Mouse (Mus musculus) midbrain, postnatal 0 days (tissue): ENCODE results near the gene Ttc9c. TPM values are rescaled to one million over a fixed set of nuclear protein-coding genes. Genes with fewer than 3 reads are reported as not detected.
A peak's percentile ranks its signal among the peaks of the same experiment; 100 is the strongest.

ENCODE experiments used
- ATAC-seq: fragments of 200-750 bp; cut with Nextera tagmentation; 2 replicates; pipeline ENCODE4 v1.8.0; 2017; ENCODE audit warnings: moderate number of reproducible peaks, mild to moderate bottlenecking, moderate TSS enrichment, moderate library complexity; ENCODE audit not compliant: low FRiP score
- DNase-seq: peaks from one replicate; pipeline ENCODE4 v3.0.0-alpha.2; 2015; ENCODE audit warnings: low spot score
- H3K27ac ChIP-seq: fragments of 300-500 bp; sonication (generic); 2 replicates; pipeline ENCODE4 v1.5.1; 2014; ENCODE audit warnings: low read depth, mild to moderate bottlenecking, low read length, mixed read lengths
- H3K27me3 ChIP-seq: fragments of 300-500 bp; sonication (generic); 2 replicates; pipeline ENCODE4 v1.6.1; 2014; ENCODE audit warnings: low read length, control low read depth, mixed read lengths; ENCODE audit not compliant: insufficient read depth
- H3K36me3 ChIP-seq: fragments of 300-500 bp; sonication (generic); 2 replicates; pipeline ENCODE4 v1.6.1; 2014; ENCODE audit warnings: low read length, control low read depth, mixed read lengths; ENCODE audit not compliant: insufficient read depth
- H3K4me1 ChIP-seq: fragments of 300-500 bp; sonication (generic); 2 replicates; pipeline ENCODE4 v1.6.1; 2014; ENCODE audit warnings: mild to moderate bottlenecking, control low read depth, antibody characterized with exemption, low read length, mixed read lengths; ENCODE audit not compliant: insufficient read depth
- H3K4me2 ChIP-seq: fragments of 300-500 bp; sonication (generic); 2 replicates; pipeline ENCODE4 v1.6.1; 2014; ENCODE audit warnings: low read depth, mild to moderate bottlenecking, low read length, mixed read lengths; ENCODE audit not compliant: poor library complexity, severe bottlenecking
- H3K4me3 ChIP-seq: fragments of 300-500 bp; sonication (generic); 2 replicates; pipeline ENCODE4 v1.5.1; 2014; ENCODE audit warnings: low read depth, mild to moderate bottlenecking, low read length, moderate library complexity
- H3K9ac ChIP-seq: fragments of 300-500 bp; sonication (generic); replicated peaks from 2 replicates; pipeline ENCODE4 v1.6.1; 2014; ENCODE audit warnings: mild to moderate bottlenecking, low read length, moderate library complexity, mixed read lengths; ENCODE audit not compliant: poor library complexity, severe bottlenecking
- H3K9me3 ChIP-seq: fragments of 300-500 bp; sonication (generic); 2 replicates; pipeline ENCODE4 v1.6.1; 2016; ENCODE audit warnings: low read length, control low read depth
- CTCF ChIP-seq: IDR thresholded peaks from 2 replicates; pipeline ENCODE4 v1.5.1; 2016; ENCODE audit warnings: antibody characterized with exemption, mild to moderate bottlenecking
- WGBS: fragments of 180-500 bp; shearing (Covaris S2); extraction: QIAGEN DNeasy Blood & Tissue Kit; methylation state at CpG from one replicate; pipeline ENCODE4 v1.1.7; 2014; 5-methylcytosine and 5-hydroxymethylcytosine counted together
- polyA plus RNA-seq: library from polyadenylated mRNA; unstranded; fragments of >200 nt; fragmentation: Nextera tagmentation; extraction: Ambion mirVana; gene quantifications from 2 replicates; pipeline ENCODE4 v1.2.1, GENCODE M21; 2015
- total RNA-seq: library from RNA; depleted of rRNA; stranded (reverse); fragments of >200 nt; gene quantifications from 2 replicates; pipeline ENCODE4 v1.2.3, GENCODE M21; 2014

Gene Ttc9c
- total and polyA plus RNA-seq, 2 experiments from 2014 or later: 45.3 to 63.0 TPM

GRCm38 (mm10) chr19:8851639-8852038 is 32.5 kb upstream of the Ttc9c start:
- 50% methylated on average over 7 of the region's 7 CpGs for WGBS
- no peak overlapping the region for H3K27ac ChIP-seq
- H3K4me1 ChIP-seq: no peaks in the 10 kb centered on the region
- no peak for TF ChIP-seq CTCF
- no peaks in the 10 kb centered on the region for H3K27me3 ChIP-seq
- H3K9ac ChIP-seq: no peak overlapping the region
- no peak for DNase-seq
- H3K4me2 ChIP-seq: no peak overlapping the region
- H3K36me3 ChIP-seq: peaks cover 20% of the 10 kb centered on the region
- no peak for ATAC-seq
- H3K4me3 ChIP-seq: no peak overlapping the region
- no peaks in the 10 kb centered on the region for H3K9me3 ChIP-seq

GRCm38 (mm10) chr19:8850402-8850901 is 31.3 kb upstream of the Ttc9c start, which contains the start of gene Lrrn4cl:
Gene Lrrn4cl (plus strand): TSS chr19:8850768.
- Histone ChIP-seq H3K36me3 (peaks cover 31% of the 10 kb centered on the region), H3K4me3 (no peak within 1 kb of the TSS), H3K4me1 (no peaks in the 10 kb centered on the region), H3K9ac (no peak within 1 kb of the TSS), H3K9me3 (no peaks in the 10 kb centered on the region), H3K4me2 (no peak within 1 kb of the TSS), H3K27me3 (no peaks in the 10 kb centered on the region), H3K27ac (no peak within 1 kb of the TSS)
- ATAC-seq (peak; percentile 53; the same call in 1 of the 2 replicates), DNase-seq (peak; percentile 64)
- 34% methylated on average over 7 of the region's 7 CpGs for WGBS
- peak; percentile 8; the same call in 1 of the 2 replicates for TF ChIP-seq CTCF

- no peaks in the 10 kb centered on the region for H3K4me1 ChIP-seq
- H3K9me3 ChIP-seq: no peaks in the 10 kb centered on the region
- ATAC-seq (no peak), DNase-seq (no peak)
- H3K27me3 ChIP-seq: no peaks in the 10 kb centered on the region
- H3K36me3 ChIP-seq: peaks cover 32% of the 10 kb centered on the region
- H3K9ac ChIP-seq: no peak overlapping the region
- H3K4me3 ChIP-seq: no peak overlapping the region
- TF ChIP-seq CTCF: no peak
- no peak overlapping the region for H3K4me2 ChIP-seq
- no peak overlapping the region for H3K27ac ChIP-seq
- WGBS: 79% methylated on average over 5 of the region's 5 CpGs
Measured at GRCm38 (mm10) chr19:8848356-8848755, 29.2 kb upstream of the Ttc9c start.

- DNase-seq: peak; percentile 86
- no peak overlapping the region for H3K4me2 ChIP-seq
- H3K9me3 ChIP-seq: no peaks in the 10 kb centered on the region
- H3K36me3 ChIP-seq: peaks cover 38% of the 10 kb centered on the region
- no peak overlapping the region for H3K9ac ChIP-seq
- H3K4me1 ChIP-seq: peaks cover 9% of the 10 kb centered on the region
- 54% methylated on average over 5 of the region's 5 CpGs for WGBS
- no peak for ATAC-seq
- H3K4me3 ChIP-seq: no peak overlapping the region
- H3K27me3 ChIP-seq: no peaks in the 10 kb centered on the region
- TF ChIP-seq CTCF: peak; percentile 84
- no peak overlapping the region for H3K27ac ChIP-seq
Measured at GRCm38 (mm10) chr19:8844371-8845129, 25.4 kb upstream of the Ttc9c start.

GRCm38 (mm10) chr19:8842961-8843360 is 23.8 kb upstream of the Ttc9c start:
- H3K36me3 ChIP-seq: peaks cover 31% of the 10 kb centered on the region
- no peaks in the 10 kb centered on the region for H3K27me3 ChIP-seq
- no peak overlapping the region for H3K27ac ChIP-seq
- H3K9me3 ChIP-seq: no peaks in the 10 kb centered on the region
- no peak overlapping the region for H3K4me3 ChIP-seq
- H3K4me1 ChIP-seq: peaks cover 9% of the 10 kb centered on the region
- DNase-seq (no peak), ATAC-seq (no peak)
- WGBS: 87% methylated on average over 6 of the region's 6 CpGs
- no peak overlapping the region for H3K9ac ChIP-seq
- TF ChIP-seq CTCF: no peak
- no peak overlapping the region for H3K4me2 ChIP-seq

GRCm38 (mm10) chr19:8841012-8841411 is 21.9 kb upstream of the Ttc9c start:
- H3K4me3 ChIP-seq: peak overlapping the region; percentile 68
- no peak overlapping the region for H3K27ac ChIP-seq
- no peaks in the 10 kb centered on the region for H3K9me3 ChIP-seq

More at GRCm38 (mm10) chr19:8841012-8841411, 21.9 kb upstream of the Ttc9c start:
- 92% methylated on average over 7 of the region's 7 CpGs for WGBS
- Histone ChIP-seq H3K4me2 (peak overlapping the region; percentile 85), H3K36me3 (peaks cover 12% of the 10 kb centered on the region), H3K27me3 (no peaks in the 10 kb centered on the region), H3K9ac (peak overlapping the region; percentile 87), H3K4me1 (peaks cover 9% of the 10 kb centered on the region)
- TF ChIP-seq CTCF: no peak
- no peak for ATAC-seq
- DNase-seq: no peak
